Mouse (Mus musculus): ENCODE measurements around the gene Wfdc5.

GRCm38 (mm10) chr2:164173394-164173793, 9.1 kb downstream of the Wfdc5 start:
- TF ChIP-seq POLR2A (IDR thresholded peaks at IDR 0.05; ENCODE audit: low read depth, low read length) (no peak), CTCF (conservative IDR thresholded peaks at IDR 0.05; ENCODE audit: insufficient read depth, insufficient read length, low read depth, low read length) (no peak)
